Mouse (Mus musculus) stomach, postnatal 0 days (tissue): ENCODE measurements at regions not wholly inside any gene's neighbourhood (a gene's known extent, or its start where the extent isn't known, plus 50 kb on each side); places are given as distances from the start of the nearest gene placed in this dataset.
"Not testable (repeated sequence)": the region's sequence is repeated elsewhere in the genome, so short reads cannot be mapped to it uniquely, and the experiment has no call there.

Source experiments
- ATAC-seq: fragments of 200-750 bp; cut with Nextera tagmentation; 2 replicates; pipeline ENCODE4 v1.8.0; 2017; ENCODE audit not compliant: low FRiP score, low TSS enrichment
- DNase-seq: peaks from one replicate; pipeline ENCODE4 v3.0.0-alpha.2; 2016; ENCODE audit warnings: low spot score
- H3K27ac ChIP-seq: fragments of 300-500 bp; sonication (generic); replicated peaks from 2 replicates; pipeline ENCODE4 v1.5.1; 2014; ENCODE audit warnings: mild to moderate bottlenecking, control low read depth
- H3K27me3 ChIP-seq: fragments of 300-500 bp; sonication (generic); 2 replicates; pipeline ENCODE4 v1.6.1; 2014; ENCODE audit warnings: low read length; ENCODE audit not compliant: control insufficient read depth, insufficient read depth
- H3K36me3 ChIP-seq: fragments of 300-500 bp; sonication (generic); 2 replicates; pipeline ENCODE4 v1.6.1; 2014; ENCODE audit warnings: low read length, mixed read lengths; ENCODE audit not compliant: control insufficient read depth, insufficient read depth
- H3K4me1 ChIP-seq: fragments of 300-500 bp; sonication (generic); replicated peaks from 2 replicates; pipeline ENCODE4 v1.6.1; 2014; ENCODE audit warnings: antibody characterized with exemption; ENCODE audit not compliant: control insufficient read depth, insufficient read depth
- H3K4me2 ChIP-seq: fragments of 300-500 bp; sonication (generic); replicated peaks from 2 replicates; pipeline ENCODE4 v1.6.1; 2014; ENCODE audit warnings: low read depth, mild to moderate bottlenecking, control low read depth, moderate library complexity
- H3K4me3 ChIP-seq: fragments of 300-500 bp; sonication (generic); 2 replicates; pipeline ENCODE4 v1.5.1; 2014; ENCODE audit warnings: low read depth, low read length, control low read depth
- H3K9ac ChIP-seq: fragments of 300-500 bp; sonication (generic); 2 replicates; pipeline ENCODE4 v1.6.1; 2014; ENCODE audit warnings: mild to moderate bottlenecking, low read length, control low read depth, mixed read lengths
- H3K9me3 ChIP-seq: fragments of 300-500 bp; sonication (generic); 2 replicates; pipeline ENCODE4 v1.6.1; 2016; ENCODE audit warnings: low read length; ENCODE audit not compliant: control insufficient read depth
- CTCF ChIP-seq: IDR thresholded peaks from 2 replicates; pipeline ENCODE4 v1.5.1; 2016; ENCODE audit warnings: antibody characterized with exemption, low read depth, mild to moderate bottlenecking, moderate library complexity
- EP300 ChIP-seq: optimal IDR thresholded peaks from 2 replicates; pipeline ENCODE3; 2016; ENCODE audit warnings: antibody characterized with exemption
- WGBS: fragments of 180-500 bp; shearing (Covaris S2); extraction: QIAGEN DNeasy Blood & Tissue Kit; methylation state at CpG from one replicate; pipeline ENCODE4 v1.1.7; 2014; 5-methylcytosine and 5-hydroxymethylcytosine counted together

DNA sequence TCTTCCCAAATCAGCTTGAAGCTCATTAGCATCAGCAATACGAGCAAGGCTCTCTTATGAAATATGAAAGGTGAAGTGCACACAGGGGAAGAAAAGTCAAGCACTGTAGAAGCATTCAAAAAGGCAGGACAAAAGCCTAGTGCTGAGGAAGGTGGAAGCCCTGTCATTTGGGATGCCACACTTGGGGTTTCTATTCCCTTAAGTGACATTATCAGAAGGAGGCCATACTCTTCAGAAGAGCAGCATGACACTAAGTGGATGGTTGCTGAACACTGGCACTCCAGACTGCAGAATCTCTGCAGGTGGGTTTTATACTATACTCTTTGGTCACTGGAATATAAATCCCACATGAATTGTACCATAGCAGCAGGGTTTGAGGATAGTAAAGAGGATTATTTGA lies 120.4 kb upstream of the Pcsk1 start:
- no peak overlapping the region for H3K27ac ChIP-seq
- no peaks in the 10 kb centered on the region for H3K27me3 ChIP-seq
- H3K36me3 ChIP-seq = no peaks in the 10 kb centered on the region
- TF ChIP-seq EP300 (no peak), CTCF (no peak)
- no peaks in the 10 kb centered on the region for H3K4me1 ChIP-seq
- H3K9me3 ChIP-seq = no peaks in the 10 kb centered on the region
- DNase-seq = no peak
- no peak overlapping the region for H3K9ac ChIP-seq
- H3K4me2 ChIP-seq = no peak overlapping the region
- ATAC-seq = no peak
- no peak overlapping the region for H3K4me3 ChIP-seq
- WGBS = 60% methylated on average over 1 of the region's 1 CpGs

DNA sequence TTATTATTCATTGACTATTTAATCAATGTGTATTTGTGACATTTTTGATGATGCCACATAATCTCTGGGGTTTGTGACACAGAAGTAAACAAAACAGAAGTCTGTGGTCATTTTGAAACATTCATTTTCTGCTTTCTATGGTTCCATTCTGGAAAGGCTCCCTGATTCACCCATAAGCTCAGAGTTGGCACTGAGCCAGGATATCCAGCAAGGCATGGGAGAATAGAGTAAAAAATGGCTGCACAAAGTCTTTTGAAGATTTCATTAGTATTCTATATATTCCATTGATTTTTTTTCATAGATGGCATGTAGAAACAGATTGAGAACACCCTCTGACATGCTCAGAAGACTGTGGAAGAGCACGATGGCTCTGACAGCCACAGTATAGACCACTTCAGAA lies 133.8 kb upstream of the Pcsk1 start:
- H3K4me2 ChIP-seq = no peak overlapping the region
- H3K36me3 ChIP-seq = no peaks in the 10 kb centered on the region
- H3K27ac ChIP-seq = no peak overlapping the region
- no peak for TF ChIP-seq EP300
- TF ChIP-seq CTCF = no peak
- H3K9me3 ChIP-seq = no peaks in the 10 kb centered on the region
- ATAC-seq (no peak), DNase-seq (no peak)
- WGBS = 83% methylated on average over 1 of the region's 1 CpGs
- no peaks in the 10 kb centered on the region for H3K27me3 ChIP-seq
- H3K4me3 ChIP-seq = no peak overlapping the region
- H3K4me1 ChIP-seq = no peaks in the 10 kb centered on the region
- H3K9ac ChIP-seq = no peak overlapping the region

DNA sequence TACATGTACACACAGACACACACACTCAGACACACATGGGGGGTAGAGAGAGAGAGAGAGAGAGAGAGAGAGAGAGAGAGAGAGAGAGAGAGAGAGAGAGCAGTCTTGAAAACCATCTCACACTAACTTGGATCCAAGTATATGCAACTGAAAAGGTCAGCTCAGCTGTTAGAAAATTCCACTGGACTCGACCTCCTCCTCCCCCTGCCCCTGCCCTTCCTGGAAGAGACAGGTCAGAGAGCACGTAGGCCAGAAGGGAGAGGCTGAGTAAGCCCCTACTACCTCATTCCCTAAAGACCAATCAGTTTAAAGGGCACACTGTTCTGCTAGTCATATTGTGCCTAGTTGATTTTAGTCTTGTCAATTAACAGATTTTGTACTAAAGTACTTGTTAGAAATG lies 105.0 kb upstream of the Cast start:
- not testable (repeated sequence) for H3K4me3 ChIP-seq, H3K4me1 ChIP-seq, H3K27me3 ChIP-seq, H3K9ac ChIP-seq, H3K4me2 ChIP-seq, H3K36me3 ChIP-seq, ATAC-seq, H3K9me3 ChIP-seq, H3K27ac ChIP-seq, DNase-seq
- WGBS = 10% methylated on average over 2 of the region's 2 CpGs

DNA sequence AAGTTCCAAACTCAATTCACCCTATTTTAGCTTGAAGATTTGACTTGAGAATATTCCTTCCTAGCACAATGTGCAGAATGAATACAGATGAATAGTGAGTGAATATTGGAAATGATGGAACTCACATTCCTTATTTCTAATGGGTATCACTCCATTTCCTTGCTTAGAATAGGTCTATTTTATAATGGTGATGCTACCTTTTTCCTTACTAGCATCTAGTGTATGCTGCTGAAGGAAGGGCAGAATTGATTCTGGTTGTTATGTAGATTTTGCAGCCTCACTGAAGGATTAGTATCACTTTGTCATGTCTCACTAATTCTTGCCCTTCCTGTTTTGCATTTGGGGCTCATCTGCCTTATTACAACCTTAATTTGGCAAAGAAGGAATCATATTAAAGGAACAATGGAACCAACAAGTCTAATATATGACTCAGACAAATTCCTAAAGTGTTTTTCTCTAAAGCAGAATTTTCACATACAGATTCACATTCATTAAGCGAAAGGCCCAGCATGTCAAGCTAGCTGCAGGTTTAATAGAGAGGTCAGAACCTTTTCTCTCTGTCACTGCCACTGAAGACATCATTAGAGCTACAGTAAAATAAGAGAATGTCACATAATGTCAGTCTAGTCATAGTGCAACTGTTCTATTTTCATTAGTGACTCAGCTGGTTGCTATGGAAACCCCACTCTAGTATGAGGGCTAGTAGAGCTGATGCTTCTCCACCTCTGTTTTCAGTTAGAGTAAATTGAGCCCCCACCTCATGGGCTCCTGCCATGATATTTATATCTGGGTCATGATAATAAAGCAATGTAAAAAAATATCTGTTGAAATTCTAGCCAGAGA lies 94.8 kb upstream of the Cast start:
- no peak for TF ChIP-seq EP300
- no peak for TF ChIP-seq CTCF
- no peak overlapping the region for H3K4me2 ChIP-seq
- H3K36me3 ChIP-seq = no peaks in the 10 kb centered on the region
- no peak overlapping the region for H3K4me3 ChIP-seq
- H3K27ac ChIP-seq = no peak overlapping the region
- no peak overlapping the region for H3K9ac ChIP-seq
- 74% methylated on average over 1 of the region's 1 CpGs for WGBS
- no peaks in the 10 kb centered on the region for H3K9me3 ChIP-seq
- no peak for DNase-seq
- no peaks in the 10 kb centered on the region for H3K27me3 ChIP-seq
- ATAC-seq = no peak
- no peaks in the 10 kb centered on the region for H3K4me1 ChIP-seq

DNA sequence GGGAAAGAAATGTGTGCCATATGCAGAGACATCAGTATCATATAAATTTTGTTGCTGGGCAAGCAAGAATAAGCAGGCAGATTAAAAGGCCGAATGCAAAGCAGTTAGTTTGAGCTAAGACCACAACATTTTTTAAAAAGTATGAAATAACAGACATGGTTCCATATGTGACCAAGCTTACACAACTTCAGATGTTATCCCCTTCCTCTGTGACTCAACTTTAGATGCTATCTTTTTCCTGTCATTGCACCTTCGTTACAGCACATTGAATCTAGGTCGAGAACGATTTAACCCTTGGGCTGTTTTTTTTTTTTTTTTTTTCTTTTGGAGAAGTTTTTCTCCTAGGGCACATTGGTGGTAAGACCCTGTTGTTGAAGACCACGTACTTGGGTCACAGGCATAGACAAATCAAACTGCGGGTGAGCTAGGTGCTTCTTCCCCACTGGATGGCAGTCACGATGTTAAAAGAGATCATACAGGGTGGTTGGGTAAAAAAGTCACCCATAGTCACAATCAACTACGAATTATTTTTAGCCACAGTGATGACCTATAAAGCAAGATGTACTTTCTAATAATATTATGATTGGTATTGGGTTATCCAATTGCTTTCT lies 81.4 kb upstream of the Cast start:
- no peak for TF ChIP-seq CTCF
- no peak for TF ChIP-seq EP300
- H3K27me3 ChIP-seq = no peaks in the 10 kb centered on the region
- no peak overlapping the region for H3K9ac ChIP-seq
- no peak overlapping the region for H3K4me3 ChIP-seq
- H3K36me3 ChIP-seq = no peaks in the 10 kb centered on the region
- no peak for ATAC-seq
- no peaks in the 10 kb centered on the region for H3K4me1 ChIP-seq
- no peak overlapping the region for H3K27ac ChIP-seq
- H3K9me3 ChIP-seq = no peaks in the 10 kb centered on the region
- DNase-seq = no peak
- WGBS = 83% methylated on average over 8 of the region's 8 CpGs
- H3K4me2 ChIP-seq = no peak overlapping the region

DNA sequence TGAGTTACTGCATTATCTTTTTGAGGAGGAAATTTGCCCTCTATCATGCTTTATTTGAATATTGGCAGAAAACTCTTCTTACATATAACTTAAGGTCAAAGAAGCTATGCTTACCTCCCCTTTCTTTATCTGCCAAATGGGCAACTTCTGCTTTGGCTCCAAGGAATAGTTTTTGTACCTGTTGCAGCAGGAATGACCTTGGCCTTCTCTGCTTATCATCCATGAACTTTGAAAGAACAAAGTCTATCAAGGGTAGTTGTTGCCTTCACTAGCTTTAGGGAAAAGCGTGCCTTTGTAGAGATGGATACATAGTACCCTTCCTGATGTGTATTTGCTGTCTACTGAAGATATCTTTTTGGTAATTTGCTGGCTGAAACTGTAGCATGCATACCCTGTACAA lies 59.1 kb upstream of the Cast start:
- no peak for TF ChIP-seq CTCF
- no peak for TF ChIP-seq EP300
- Histone ChIP-seq H3K27ac (no peak overlapping the region), H3K27me3 (no peaks in the 10 kb centered on the region), H3K9me3 (no peaks in the 10 kb centered on the region), H3K4me1 (no peaks in the 10 kb centered on the region), H3K36me3 (no peaks in the 10 kb centered on the region), H3K4me3 (no peak overlapping the region), H3K9ac (no peak overlapping the region), H3K4me2 (no peak overlapping the region)
- DNase-seq (no peak), ATAC-seq (no peak)
- WGBS = 85% methylated on average over 1 of the region's 1 CpGs
